Mouse (Mus musculus): ENCODE measurements around the gene Tmprss3.
A peak's percentile ranks its signal among the peaks of the same experiment; 100 is the strongest.

The Tmprss3 gene

GRCm38 (mm10) chr17:31198877-31199276, at the start of gene Tmprss3:
TSS of gene Tmprss3 (minus strand) at chr17:31198977.
- DNase-seq (ENCODE audit: low read depth, low spot score), result no peak

- no peak for DNase-seq (ENCODE audit: low read depth, low spot score)
These were observed 48.4 kb upstream of the Tmprss3 start for GRCm38 (mm10) chr17:31247144-31247543.

GRCm38 (mm10) chr17:31245321-31245720, 46.5 kb upstream of the Tmprss3 start:
- DNase-seq (ENCODE audit: low read depth, low spot score), result no peak

GRCm38 (mm10) chr17:31242764-31243163, 44.0 kb upstream of the Tmprss3 start:
- DNase-seq (ENCODE audit: low read depth, low spot score), result no peak

GRCm38 (mm10) chr17:31241156-31241555, 42.4 kb upstream of the Tmprss3 start:
- no peak for DNase-seq (ENCODE audit: low read depth, low spot score)

- DNase-seq (ENCODE audit: low read depth, low spot score), result no peak
These were observed 39.6 kb upstream of the Tmprss3 start for GRCm38 (mm10) chr17:31238234-31239020.

- no peak for DNase-seq (ENCODE audit: low read depth, low spot score)
These were observed 37.1 kb upstream of the Tmprss3 start for GRCm38 (mm10) chr17:31235915-31236314.

GRCm38 (mm10) chr17:31232251-31233010, 33.7 kb upstream of the Tmprss3 start:
- peak; percentile 12 for DNase-seq (ENCODE audit: low read depth, low spot score)

GRCm38 (mm10) chr17:31231780-31232179, 33.0 kb upstream of the Tmprss3 start:
- no peak for DNase-seq (ENCODE audit: low read depth, low spot score)

- DNase-seq (ENCODE audit: low read depth, low spot score), result no peak
These were observed 28.2 kb upstream of the Tmprss3 start for GRCm38 (mm10) chr17:31226931-31227330.

GRCm38 (mm10) chr17:31226368-31226767, 27.6 kb upstream of the Tmprss3 start:
- DNase-seq (ENCODE audit: low read depth, low spot score), result no peak

GRCm38 (mm10) chr17:31224591-31224990, 25.8 kb upstream of the Tmprss3 start:
- DNase-seq (ENCODE audit: low read depth, low spot score), result no peak

GRCm38 (mm10) chr17:31223835-31224234, 25.1 kb upstream of the Tmprss3 start:
- no peak for DNase-seq (ENCODE audit: low read depth, low spot score)

GRCm38 (mm10) chr17:31222810-31223310, 24.1 kb upstream of the Tmprss3 start:
- no peak for DNase-seq (ENCODE audit: low read depth, low spot score)

- no peak for DNase-seq (ENCODE audit: low read depth, low spot score)
These were observed 17.5 kb upstream of the Tmprss3 start for GRCm38 (mm10) chr17:31216068-31216955.

- no peak for DNase-seq (ENCODE audit: low read depth, low spot score)
These were observed 13.1 kb upstream of the Tmprss3 start for GRCm38 (mm10) chr17:31211881-31212280.

GRCm38 (mm10) chr17:31210299-31210698, 11.5 kb upstream of the Tmprss3 start:
- DNase-seq (ENCODE audit: low read depth, low spot score), result no peak

- DNase-seq (ENCODE audit: low read depth, low spot score), result no peak
These were observed 10.7 kb upstream of the Tmprss3 start for GRCm38 (mm10) chr17:31209376-31209930.

- DNase-seq (ENCODE audit: low read depth, low spot score), result no peak
These were observed 9.9 kb upstream of the Tmprss3 start for GRCm38 (mm10) chr17:31208654-31209053.

GRCm38 (mm10) chr17:31207771-31208334, 9.1 kb upstream of the Tmprss3 start, which contains the start of gene Ubash3a:
TSS of gene Ubash3a (plus strand) at chr17:31207873.
- DNase-seq (ENCODE audit: low read depth, low spot score), result no peak

GRCm38 (mm10) chr17:31196283-31196682, 2.5 kb downstream of the Tmprss3 start:
- no peak for DNase-seq (ENCODE audit: low read depth, low spot score)

Data from mesoderm, embryonic 11.5 days (tissue).